Mouse (Mus musculus): ENCODE measurements around the gene Trpv6. TPM values are rescaled to one million over a fixed set of nuclear protein-coding genes. Genes with fewer than 3 reads are reported as not detected.
A peak's percentile ranks its signal among the peaks of the same experiment; 100 is the strongest.

Gene Trpv6
- total RNA-seq, 2 experiments from 2014 or later: not detected

DNA sequence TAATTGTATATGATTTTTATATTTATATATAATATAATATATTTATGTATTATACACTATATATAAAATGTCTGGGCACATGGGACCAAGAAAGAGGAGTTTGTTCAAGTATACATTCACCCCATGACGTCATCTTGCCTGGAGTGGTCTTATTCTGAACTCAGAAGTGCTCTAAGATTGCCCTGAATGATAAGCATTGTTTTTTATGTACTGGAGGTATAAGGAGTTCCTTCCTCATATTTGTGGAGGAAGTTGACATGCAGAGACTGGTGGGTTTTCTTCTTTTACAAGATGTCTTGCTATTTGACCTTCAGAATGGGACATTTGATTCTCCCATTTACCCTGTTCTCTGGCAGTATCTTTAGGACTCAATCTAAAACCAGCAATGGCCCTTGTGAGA is 8.0 kb downstream of the Trpv6 start:
- intact Hi-C loops (cut with DNase I): no loop called here
- no peak for DNase-seq (ENCODE audit: low spot score)

DNA sequence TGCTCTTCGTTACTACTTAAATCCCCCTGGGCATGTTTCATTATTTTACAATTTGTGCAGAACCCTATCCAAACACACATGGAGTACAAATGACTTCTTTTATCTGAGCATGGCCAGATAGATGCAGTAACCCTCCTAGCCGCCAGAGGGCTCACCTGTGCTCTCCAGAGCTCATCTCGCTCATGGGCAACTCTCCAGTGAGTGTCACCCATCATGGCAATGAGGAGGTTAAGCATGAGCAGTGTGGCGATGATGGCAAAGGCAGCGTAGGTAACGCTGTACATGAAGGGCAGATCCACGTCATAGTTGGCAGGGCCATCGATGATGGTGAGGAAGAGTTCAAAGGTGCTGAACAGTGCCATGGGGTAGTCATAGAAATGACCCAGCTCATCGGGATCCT is 13.5 kb downstream of the Trpv6 start:
- intact Hi-C loops (cut with DNase I): no loop called here
- DNase-seq (ENCODE audit: low spot score): no peak

DNA sequence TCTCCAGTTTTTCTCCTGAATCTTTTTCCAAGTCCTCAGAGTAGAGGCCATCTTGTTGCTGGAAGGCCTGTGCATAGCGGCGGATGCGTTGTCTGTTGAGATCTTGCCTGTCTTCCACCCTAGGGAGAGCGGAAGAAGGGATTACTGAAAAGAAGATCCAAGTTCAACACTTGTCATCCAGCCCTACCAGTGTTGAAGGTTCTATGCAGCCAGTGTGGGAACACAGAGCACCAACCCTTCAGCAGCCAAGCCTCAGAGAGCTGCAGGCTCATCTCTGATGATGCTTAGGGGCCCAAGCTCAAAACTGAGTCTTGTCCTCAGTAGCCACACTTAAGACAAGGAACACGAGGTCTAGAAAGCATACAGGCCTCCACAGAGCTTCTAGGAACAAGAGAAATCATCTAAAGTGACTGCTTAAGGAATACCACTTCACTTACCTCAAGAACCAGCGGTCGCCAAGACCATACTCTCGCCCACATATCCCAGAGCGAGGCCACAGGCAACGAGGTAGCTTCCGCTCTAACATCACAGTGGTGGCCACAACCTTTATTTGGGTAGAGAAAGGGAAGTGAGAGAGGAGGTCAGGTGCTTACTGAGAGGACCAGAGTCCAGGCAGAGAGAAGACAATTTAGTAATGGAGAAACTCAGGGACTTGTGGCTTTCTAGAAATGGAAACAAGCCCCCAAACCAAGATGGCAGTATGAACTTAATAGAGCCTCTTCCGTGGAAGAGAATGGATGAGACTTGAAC is 14.8 kb downstream of the Trpv6 start:
- intact Hi-C loops (cut with DNase I): no loop called here
- no peak for DNase-seq (ENCODE audit: low spot score)

DNA sequence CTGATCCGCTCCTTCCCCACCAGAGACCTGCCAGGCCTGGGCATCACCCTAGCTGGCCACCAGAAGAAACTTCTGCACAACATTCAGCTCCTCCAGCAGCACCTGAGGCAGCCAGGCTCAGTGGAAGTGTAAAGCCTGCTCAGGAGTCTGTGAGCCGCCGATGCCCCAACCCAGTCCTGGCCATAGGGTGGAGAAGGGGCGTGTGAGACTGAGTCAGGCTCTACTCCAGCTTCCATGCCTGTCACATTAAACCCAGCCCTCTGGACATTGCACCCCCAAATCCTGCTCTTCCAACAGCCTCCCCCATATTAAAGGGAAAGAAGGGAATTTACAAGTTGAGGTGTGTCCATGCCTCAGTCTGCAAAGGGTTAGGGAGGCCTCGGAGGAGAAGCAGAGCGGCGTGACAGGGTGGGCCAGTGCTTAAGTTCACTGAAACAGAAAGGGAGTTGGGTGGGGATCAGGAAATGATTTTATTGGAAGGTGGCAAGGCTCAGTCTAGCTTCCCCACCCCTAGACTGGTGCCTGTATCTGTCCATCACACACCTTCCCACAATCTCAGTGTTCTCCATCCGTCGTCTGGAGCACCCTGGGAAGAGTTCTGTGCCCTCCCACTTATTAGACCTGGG is 15.9 kb downstream of the Trpv6 start:
- intact Hi-C loops (cut with DNase I): no loop called here
- no peak for DNase-seq (ENCODE audit: low spot score)

DNA sequence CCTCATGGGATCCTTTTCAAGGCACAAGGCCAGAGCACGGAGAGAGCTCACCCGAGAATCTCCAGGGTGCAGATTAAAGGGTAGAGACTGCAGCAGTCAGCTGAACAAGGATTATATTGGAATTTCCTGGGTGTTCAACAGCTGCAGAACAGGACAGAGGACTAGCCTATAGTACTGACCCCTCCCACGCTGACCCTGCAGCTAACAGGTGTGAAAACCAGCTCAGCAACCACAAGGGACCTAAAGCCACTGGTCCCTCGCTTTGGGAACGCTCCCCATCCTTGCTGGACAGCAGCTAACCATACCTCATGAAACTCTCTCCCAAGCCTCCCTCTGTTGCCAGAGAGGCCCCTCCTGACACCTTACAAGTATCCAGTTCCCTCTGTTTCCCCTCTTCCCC is 28.6 kb downstream of the Trpv6 start:
- intact Hi-C loops (cut with DNase I): no loop called here
- no peak for DNase-seq (ENCODE audit: low spot score)

DNA sequence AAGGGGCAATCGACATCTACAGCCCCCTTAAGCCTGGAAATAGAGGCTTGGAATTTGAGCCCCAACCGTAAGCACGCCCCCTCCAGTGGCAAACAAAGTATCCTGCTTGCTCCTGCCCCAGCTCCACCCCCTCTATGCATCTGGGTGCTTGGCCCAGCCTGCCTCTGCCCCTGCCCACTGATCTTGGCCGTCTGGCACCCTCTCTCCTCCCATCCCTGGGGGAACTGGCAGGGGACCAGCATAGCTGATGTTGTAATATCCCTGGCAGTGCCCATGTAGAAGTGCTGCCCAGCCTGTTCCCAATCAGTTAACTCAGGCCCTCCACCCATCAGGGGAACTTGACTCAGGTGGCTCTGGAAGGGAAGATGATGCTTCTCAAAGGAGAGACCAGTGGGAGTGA is 30.0 kb downstream of the Trpv6 start:
- DNase-seq (ENCODE audit: low spot score): peak; percentile 23
- intact Hi-C loops (cut with DNase I): no loop called here

DNA sequence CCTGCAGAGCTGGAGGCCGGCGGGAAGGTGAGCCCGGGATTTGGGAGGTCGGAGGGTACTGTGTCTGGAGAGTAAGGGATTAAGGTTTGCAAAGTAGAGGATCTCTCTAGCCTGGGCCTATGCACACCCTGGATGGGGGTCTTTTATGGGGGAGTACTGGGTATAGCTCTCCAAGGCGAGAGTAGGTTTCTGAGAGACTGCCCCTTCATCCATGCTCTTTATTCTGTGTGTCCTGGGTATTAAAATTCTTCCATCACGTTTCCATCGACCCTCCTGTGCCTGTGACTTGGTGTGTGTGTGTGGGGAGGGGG is 30.5 kb downstream of the Trpv6 start:
- DNase-seq (ENCODE audit: low spot score): no peak
- intact Hi-C loops (cut with DNase I): no loop called here

DNA sequence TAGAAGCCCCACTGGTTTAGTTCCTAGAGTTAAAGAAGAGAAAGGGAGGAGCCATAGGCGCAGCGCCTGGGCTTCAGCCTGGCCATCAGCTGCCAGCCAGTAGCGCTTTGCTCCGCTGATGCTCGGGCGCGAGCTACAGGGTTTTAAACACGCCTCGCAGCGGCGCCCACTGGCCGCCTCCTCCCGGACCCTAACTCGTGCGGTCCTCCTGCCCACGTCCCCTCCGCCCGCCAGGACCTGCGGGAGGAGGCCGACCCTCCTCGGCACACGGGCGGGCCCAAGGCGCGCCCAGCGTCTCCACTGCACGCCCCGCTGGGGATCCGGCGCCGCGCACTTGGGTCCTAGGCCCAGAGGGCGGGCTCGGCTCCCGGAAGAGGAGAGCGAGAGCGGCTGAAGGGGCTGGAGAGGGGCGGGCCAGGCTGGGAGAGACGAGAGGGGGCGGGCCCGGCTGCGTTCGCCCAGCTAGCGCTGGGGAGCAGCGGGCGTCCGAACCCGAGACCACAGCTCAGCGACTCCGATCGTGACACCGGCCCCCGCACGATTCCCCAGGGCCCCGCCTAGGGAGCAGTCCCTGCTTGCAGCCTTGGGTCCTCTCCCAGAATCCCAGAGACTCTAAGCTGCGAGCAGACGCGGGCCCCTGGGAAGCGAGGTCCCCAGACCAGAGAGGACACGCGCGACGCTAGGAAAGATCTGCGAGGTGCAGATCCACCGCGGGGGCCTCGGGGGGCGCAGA is 31.0 kb downstream of the Trpv6 start, which contains the start of gene Ephb6:
TSS of gene Ephb6 (plus strand) at position 422 of the 733 bp plus-strand sequence.
- intact Hi-C loops (cut with DNase I): no loop called here
- DNase-seq (ENCODE audit: low spot score): peak; percentile 45

DNA sequence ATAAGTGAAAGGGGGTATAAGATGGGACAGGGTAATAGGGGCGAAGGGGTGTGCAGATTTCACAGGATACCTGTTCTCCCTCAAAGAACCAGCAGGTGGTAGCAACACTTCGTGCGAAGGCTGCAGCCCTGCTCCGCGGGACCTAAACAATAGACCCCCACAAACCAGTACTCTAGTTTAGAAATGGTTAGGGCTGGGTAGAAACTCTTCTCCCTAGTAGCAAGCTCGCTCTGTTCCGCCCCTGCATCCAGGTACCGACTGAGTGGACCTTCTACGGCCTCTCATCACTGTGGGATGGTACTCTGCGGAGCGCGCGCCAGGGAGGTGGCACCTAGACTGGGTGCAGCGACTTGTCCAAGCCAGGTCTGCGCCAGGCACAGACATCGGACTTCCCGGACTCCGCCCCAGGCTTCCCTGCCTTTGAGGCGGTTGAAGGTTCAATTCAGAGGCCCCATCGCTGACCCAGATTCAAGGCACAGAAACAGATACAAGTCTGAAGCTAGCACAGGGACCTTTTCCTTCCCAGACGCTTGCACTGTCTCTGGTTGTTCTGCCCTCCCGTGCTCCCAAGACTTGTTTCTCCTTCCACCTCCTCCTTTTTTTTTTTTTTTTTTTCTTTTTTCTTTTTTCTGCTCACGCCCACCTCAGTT is 31.7 kb downstream of the Trpv6 start:
- DNase-seq (ENCODE audit: low spot score): no peak
- intact Hi-C loops (cut with DNase I): no loop called here

DNA sequence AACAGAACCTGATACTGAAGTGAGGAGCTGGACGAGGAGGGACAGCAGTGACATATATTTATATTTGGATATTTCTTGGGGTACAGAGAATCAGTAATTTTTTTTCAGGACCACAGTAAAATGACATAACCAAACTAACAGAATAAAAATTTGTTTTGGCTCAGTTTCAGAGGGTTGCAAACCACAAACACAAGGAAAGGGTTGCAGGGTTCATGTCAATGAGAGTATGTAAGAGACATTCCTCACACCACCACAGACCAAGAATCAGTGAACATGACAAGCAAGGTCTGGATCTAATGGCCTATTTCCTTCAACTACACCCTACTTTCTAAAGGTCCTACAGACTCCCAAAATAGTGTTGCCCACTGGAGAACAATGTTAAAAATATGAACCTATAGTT is 54.0 kb downstream of the Trpv6 start:
- intact Hi-C loops (cut with DNase I): no loop called here
- no peak for DNase-seq (ENCODE audit: low spot score)

DNA sequence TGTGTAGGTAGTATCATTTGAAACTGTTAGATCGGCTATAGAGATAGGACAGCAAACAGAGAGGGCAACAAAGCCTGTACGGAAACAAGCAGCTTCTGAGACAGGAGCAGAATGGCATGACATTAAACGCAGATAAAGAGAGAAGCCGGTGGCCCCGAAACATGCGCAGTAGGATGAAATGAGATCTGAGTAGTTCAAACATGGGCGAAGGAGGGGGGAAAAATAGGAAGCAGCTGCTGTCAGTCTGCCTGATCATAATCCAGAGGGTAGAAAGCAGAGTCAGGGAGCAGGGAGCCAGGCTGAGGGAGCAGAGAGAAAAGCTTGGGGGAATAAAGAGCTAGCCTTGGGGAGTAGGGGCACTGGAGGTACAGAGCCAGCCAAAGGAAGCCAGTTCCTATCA is 54.9 kb downstream of the Trpv6 start:
- no peak for DNase-seq (ENCODE audit: low spot score)
- intact Hi-C loops (cut with DNase I): no loop called here

DNA sequence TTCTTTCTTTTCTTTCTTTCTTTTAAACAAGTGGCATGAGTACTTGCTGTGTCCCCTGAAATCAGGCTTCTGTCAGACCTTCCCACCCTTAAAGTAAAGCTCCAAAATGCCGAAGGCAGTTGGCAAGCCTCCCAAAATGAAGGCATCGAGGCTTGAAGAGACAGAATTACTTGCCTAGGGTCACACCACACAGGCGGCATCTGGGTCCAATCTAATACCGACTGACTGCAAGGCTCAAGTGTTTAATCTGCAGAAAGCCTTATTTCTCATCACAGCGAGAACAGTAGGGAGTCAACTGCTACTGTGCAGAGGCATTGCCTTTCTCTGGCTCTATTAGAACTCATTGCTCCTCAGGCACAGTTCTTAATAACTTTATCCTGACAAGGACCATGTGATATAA is 58.9 kb downstream of the Trpv6 start:
- DNase-seq (ENCODE audit: low spot score): no peak
- intact Hi-C loops (cut with DNase I): no loop called here

DNA sequence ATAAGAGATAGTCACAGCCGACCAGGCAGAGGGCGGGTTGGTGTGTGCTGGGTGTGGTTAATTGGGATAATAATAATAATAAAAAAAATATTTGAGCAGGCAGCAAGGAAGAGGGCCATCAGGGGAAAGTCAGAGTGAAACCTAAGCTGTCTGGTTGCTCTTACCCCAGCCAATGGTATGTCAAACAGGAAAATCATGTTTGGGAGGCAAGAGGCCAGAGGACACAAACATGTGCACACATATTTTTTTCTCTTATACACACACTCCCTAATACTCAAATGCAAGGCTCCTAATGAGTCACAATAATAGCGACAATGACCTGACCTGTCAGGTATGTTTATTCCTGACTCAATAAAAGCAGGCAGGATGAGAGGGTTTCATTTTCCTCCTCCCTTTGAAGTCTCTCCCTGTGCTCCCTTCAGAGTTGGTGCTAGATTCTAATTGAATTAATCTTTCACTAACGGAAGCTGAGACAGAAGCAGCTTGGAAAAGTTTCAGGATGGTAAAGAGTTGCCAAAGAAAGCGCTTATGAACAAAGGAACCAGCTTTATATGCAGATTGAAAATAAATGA is 59.6 kb downstream of the Trpv6 start:
- DNase-seq (ENCODE audit: low spot score): no peak
- intact Hi-C loops (cut with DNase I): no loop called here

Other genes with a start within 250 kb of the Trpv6 start
- gene Gm5771, start 244.0 kb downstream of the Trpv6 start, total RNA-seq (2021): not detected
- gene Gm10334, start 190.3 kb downstream of the Trpv6 start, total RNA-seq (2021): not detected
- not detected for gene Prss1, start 177.5 kb downstream of the Trpv6 start, total RNA-seq (2021)
- not detected for gene Prss2, start 114.6 kb downstream of the Trpv6 start, total RNA-seq (2021)
- 1 to 10 TPM; 1.6 to 2.0 TPM for gene Ephb6, start 30.9 kb downstream of the Trpv6 start, total RNA-seq (2021)
- gene Trpv5, start 44.4 kb upstream of the Trpv6 start, total RNA-seq (2021): not detected
- gene Llcfc1, start 48.0 kb upstream of the Trpv6 start, total RNA-seq (2021): not detected
- under 1 TPM in 1 of 2 experiments, not detected in 1; 0.89 TPM for gene Kel, start 67.9 kb upstream of the Trpv6 start, total RNA-seq (2021)
- gene Olfr459, start 138.8 kb upstream of the Trpv6 start, total RNA-seq (2021): not detected
- gene Pip, start 211.1 kb upstream of the Trpv6 start, total RNA-seq (2021): not detected
- not detected for gene Sval2, start 216.6 kb upstream of the Trpv6 start, total RNA-seq (2021)

Data from heart, postnatal 25 days (tissue).